Mouse (Mus musculus): ENCODE measurements around the gene Limch1.

DNA sequence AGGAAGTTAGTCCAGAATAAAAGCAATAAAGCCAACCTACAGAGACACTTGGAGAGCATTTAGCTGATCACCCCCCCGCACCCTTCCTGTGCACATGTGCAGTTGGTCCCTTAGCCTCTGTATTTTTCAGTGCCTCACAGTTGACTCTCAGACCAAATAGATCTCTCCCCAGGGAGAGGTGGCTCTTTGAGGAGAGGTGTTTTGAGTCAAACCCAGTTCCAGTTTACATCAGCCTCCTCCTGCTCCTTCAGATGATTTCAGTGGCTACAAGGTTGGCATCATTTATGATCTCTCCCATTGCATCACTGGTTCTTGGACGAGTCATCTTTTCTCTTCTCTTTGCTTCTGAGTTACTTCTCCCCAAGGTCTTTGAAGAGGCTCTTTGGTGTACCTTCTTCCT, 197.3 kb downstream of the Limch1 start:
- TF ChIP-seq CTCF (IDR thresholded peaks at IDR 0.05; ENCODE audit: low read depth, low read length) (no peak), POLR2A (IDR thresholded peaks at IDR 0.05; ENCODE audit: extremely low read depth, insufficient read depth, low read length) (no peak)
